Mouse (Mus musculus): ENCODE results near the gene Lcn9. TPM values are rescaled to one million over a fixed set of nuclear protein-coding genes. Genes with fewer than 3 reads are reported as not detected.

Gene Lcn9
- polyA plus RNA-seq, 1 experiment from 2014 or later = not detected

GRCm38 (mm10) chr2:25859891-25860290 lies 36.9 kb downstream of the Lcn9 start:
- WGBS = 65% methylated on average over 3 of the region's 3 CpGs
- Histone ChIP-seq H3K36me3 (ENCODE audit: control insufficient read depth, insufficient read depth) (no peaks in the 10 kb centered on the region), H3K27me3 (ENCODE audit: control insufficient read depth, insufficient read depth, low read length) (peaks cover 30% of the 10 kb centered on the region), H3K4me2 (ENCODE audit: low read depth, low read length) (no peak overlapping the region), H3K9me3 (replicated peaks; ENCODE audit: control insufficient read depth, low read length) (no peaks in the 10 kb centered on the region), H3K9ac (ENCODE audit: low read length) (no peak overlapping the region), H3K27ac (ENCODE audit: low read length) (no peak overlapping the region), H3K4me1 (ENCODE audit: control insufficient read depth, insufficient read depth, low read length) (peaks cover 9% of the 10 kb centered on the region), H3K4me3 (ENCODE audit: low read length) (no peak overlapping the region)
- ATAC-seq (replicated peaks; ENCODE audit: extremely low read depth, insufficient read depth, low FRiP score) = no peak

GRCm38 (mm10) chr2:25862038-25862437 lies 39.1 kb downstream of the Lcn9 start:
- Histone ChIP-seq H3K27ac (ENCODE audit: low read length) (no peak overlapping the region), H3K36me3 (ENCODE audit: control insufficient read depth, insufficient read depth) (no peaks in the 10 kb centered on the region), H3K9ac (ENCODE audit: low read length) (no peak overlapping the region), H3K4me2 (ENCODE audit: low read depth, low read length) (no peak overlapping the region), H3K4me1 (ENCODE audit: control insufficient read depth, insufficient read depth, low read length) (peaks cover 9% of the 10 kb centered on the region), H3K27me3 (ENCODE audit: control insufficient read depth, insufficient read depth, low read length) (peaks cover 45% of the 10 kb centered on the region), H3K9me3 (replicated peaks; ENCODE audit: control insufficient read depth, low read length) (no peaks in the 10 kb centered on the region), H3K4me3 (ENCODE audit: low read length) (no peak overlapping the region)
- 80% methylated on average over 2 of the region's 2 CpGs for WGBS
- no peak for ATAC-seq (replicated peaks; ENCODE audit: extremely low read depth, insufficient read depth, low FRiP score)

- Histone ChIP-seq H3K4me2 (ENCODE audit: low read depth, low read length) (no peak overlapping the region), H3K4me1 (ENCODE audit: control insufficient read depth, insufficient read depth, low read length) (peaks cover 9% of the 10 kb centered on the region), H3K27ac (ENCODE audit: low read length) (no peak overlapping the region), H3K9ac (ENCODE audit: low read length) (no peak overlapping the region), H3K27me3 (ENCODE audit: control insufficient read depth, insufficient read depth, low read length) (peaks cover 45% of the 10 kb centered on the region), H3K36me3 (ENCODE audit: control insufficient read depth, insufficient read depth) (no peaks in the 10 kb centered on the region), H3K4me3 (ENCODE audit: low read length) (no peak overlapping the region), H3K9me3 (replicated peaks; ENCODE audit: control insufficient read depth, low read length) (no peaks in the 10 kb centered on the region)
- no peak for ATAC-seq (replicated peaks; ENCODE audit: extremely low read depth, insufficient read depth, low FRiP score)
- 59% methylated on average over 5 of the region's 5 CpGs for WGBS
Measured at GRCm38 (mm10) chr2:25862696-25863270, 39.8 kb downstream of the Lcn9 start.

GRCm38 (mm10) chr2:25863337-25864131 lies 40.6 kb downstream of the Lcn9 start, which contains the start of gene Kcnt1:
Gene Kcnt1 (plus strand): TSS chr2:25863734.
- H3K9ac ChIP-seq (ENCODE audit: low read length) = no peak within 1 kb of the TSS
- H3K27ac ChIP-seq (ENCODE audit: low read length) = no peak within 1 kb of the TSS
- 1% methylated on average over 48 of the region's 53 CpGs for WGBS
- no peak for ATAC-seq (replicated peaks; ENCODE audit: extremely low read depth, insufficient read depth, low FRiP score)
- H3K4me1 ChIP-seq (ENCODE audit: control insufficient read depth, insufficient read depth, low read length) = peaks cover 9% of the 10 kb centered on the region
- H3K4me2 ChIP-seq (ENCODE audit: low read depth, low read length) = peak within 1 kb of the TSS; percentile 73
- peaks cover 46% of the 10 kb centered on the region for H3K27me3 ChIP-seq (ENCODE audit: control insufficient read depth, insufficient read depth, low read length)
- H3K4me3 ChIP-seq (ENCODE audit: low read length) = peak within 1 kb of the TSS; percentile 47
- no peaks in the 10 kb centered on the region for H3K36me3 ChIP-seq (ENCODE audit: control insufficient read depth, insufficient read depth)
- no peaks in the 10 kb centered on the region for H3K9me3 ChIP-seq (replicated peaks; ENCODE audit: control insufficient read depth, low read length)

- no peak for ATAC-seq (replicated peaks; ENCODE audit: extremely low read depth, insufficient read depth, low FRiP score)
- no peak overlapping the region for H3K9ac ChIP-seq (ENCODE audit: low read length)
- no peak overlapping the region for H3K27ac ChIP-seq (ENCODE audit: low read length)
- H3K4me2 ChIP-seq (ENCODE audit: low read depth, low read length) = peak overlapping the region; percentile 73
- H3K4me1 ChIP-seq (ENCODE audit: control insufficient read depth, insufficient read depth, low read length) = peaks cover 9% of the 10 kb centered on the region
- 5% methylated on average over 18 of the region's 18 CpGs for WGBS
- H3K27me3 ChIP-seq (ENCODE audit: control insufficient read depth, insufficient read depth, low read length) = peaks cover 47% of the 10 kb centered on the region
- no peaks in the 10 kb centered on the region for H3K9me3 ChIP-seq (replicated peaks; ENCODE audit: control insufficient read depth, low read length)
- H3K4me3 ChIP-seq (ENCODE audit: low read length) = peak overlapping the region; percentile 47; the same call in 1 of the 2 replicates
- H3K36me3 ChIP-seq (ENCODE audit: control insufficient read depth, insufficient read depth) = no peaks in the 10 kb centered on the region
Measured at GRCm38 (mm10) chr2:25864230-25864629, 41.3 kb downstream of the Lcn9 start.

- no peak overlapping the region for H3K9ac ChIP-seq (ENCODE audit: low read length)
- H3K4me2 ChIP-seq (ENCODE audit: low read depth, low read length) = no peak overlapping the region
- no peaks in the 10 kb centered on the region for H3K36me3 ChIP-seq (ENCODE audit: control insufficient read depth, insufficient read depth)
- no peak for ATAC-seq (replicated peaks; ENCODE audit: extremely low read depth, insufficient read depth, low FRiP score)
- WGBS = 8% methylated on average over 4 of the region's 4 CpGs
- H3K27me3 ChIP-seq (ENCODE audit: control insufficient read depth, insufficient read depth, low read length) = peaks cover 49% of the 10 kb centered on the region
- no peak overlapping the region for H3K4me3 ChIP-seq (ENCODE audit: low read length)
- H3K27ac ChIP-seq (ENCODE audit: low read length) = no peak overlapping the region
- H3K4me1 ChIP-seq (ENCODE audit: control insufficient read depth, insufficient read depth, low read length) = peaks cover 9% of the 10 kb centered on the region
- H3K9me3 ChIP-seq (replicated peaks; ENCODE audit: control insufficient read depth, low read length) = no peaks in the 10 kb centered on the region
Measured at GRCm38 (mm10) chr2:25865412-25865811, 42.5 kb downstream of the Lcn9 start.

- peaks cover 9% of the 10 kb centered on the region for H3K4me1 ChIP-seq (ENCODE audit: control insufficient read depth, insufficient read depth, low read length)
- no peak overlapping the region for H3K9ac ChIP-seq (ENCODE audit: low read length)
- H3K4me3 ChIP-seq (ENCODE audit: low read length) = no peak overlapping the region
- WGBS = 41% methylated on average over 5 of the region's 5 CpGs
- H3K27me3 ChIP-seq (ENCODE audit: control insufficient read depth, insufficient read depth, low read length) = peaks cover 48% of the 10 kb centered on the region
- no peak overlapping the region for H3K27ac ChIP-seq (ENCODE audit: low read length)
- ATAC-seq (replicated peaks; ENCODE audit: extremely low read depth, insufficient read depth, low FRiP score) = no peak
- H3K36me3 ChIP-seq (ENCODE audit: control insufficient read depth, insufficient read depth) = no peaks in the 10 kb centered on the region
- no peak overlapping the region for H3K4me2 ChIP-seq (ENCODE audit: low read depth, low read length)
- no peaks in the 10 kb centered on the region for H3K9me3 ChIP-seq (replicated peaks; ENCODE audit: control insufficient read depth, low read length)
Measured at GRCm38 (mm10) chr2:25866656-25867055, 43.7 kb downstream of the Lcn9 start.

Other genes with a start within 250 kb of the Lcn9 start
- gene Mamdc4, start 248.3 kb upstream of the Lcn9 start, polyA plus RNA-seq (2015; fragmentation: Nextera tagmentation; extraction: Ambion mirVana) = 2.7 and 19.0 TPM in 2 replicates
- gene Phpt1, start 247.9 kb upstream of the Lcn9 start, polyA plus RNA-seq (2015; fragmentation: Nextera tagmentation; extraction: Ambion mirVana) = 180 and 190 TPM in 2 replicates
- 0.05 and 0.10 TPM in 2 replicates for gene Ajm1, start 241.4 kb upstream of the Lcn9 start, polyA plus RNA-seq (2015; fragmentation: Nextera tagmentation; extraction: Ambion mirVana)
- 42.7 and 48.9 TPM in 2 replicates for gene Rabl6, start 214.6 kb upstream of the Lcn9 start, polyA plus RNA-seq (2015; fragmentation: Nextera tagmentation; extraction: Ambion mirVana)
- 0.07 and 0.11 TPM in 2 replicates for gene Ccdc183, start 205.5 kb upstream of the Lcn9 start, polyA plus RNA-seq (2015; fragmentation: Nextera tagmentation; extraction: Ambion mirVana)
- gene Tmem141, start 201.1 kb upstream of the Lcn9 start, polyA plus RNA-seq (2015; fragmentation: Nextera tagmentation; extraction: Ambion mirVana) = 20.0 and 25.6 TPM in 2 replicates
- 3.6 and 6.3 TPM in 2 replicates for gene Fcna, start 195.1 kb upstream of the Lcn9 start, polyA plus RNA-seq (2015; fragmentation: Nextera tagmentation; extraction: Ambion mirVana)
- not detected in 2 replicates for gene Lcn8, start 170.0 kb upstream of the Lcn9 start, polyA plus RNA-seq (2015; fragmentation: Nextera tagmentation; extraction: Ambion mirVana)
- gene Lcn5, start 165.2 kb upstream of the Lcn9 start, polyA plus RNA-seq (2015; fragmentation: Nextera tagmentation; extraction: Ambion mirVana) = not detected in 2 replicates
- gene Lcn6, start 146.4 kb upstream of the Lcn9 start, polyA plus RNA-seq (2015; fragmentation: Nextera tagmentation; extraction: Ambion mirVana) = not detected in 2 replicates
- not detected in 2 replicates for gene Lcn10, start 140.4 kb upstream of the Lcn9 start, polyA plus RNA-seq (2015; fragmentation: Nextera tagmentation; extraction: Ambion mirVana)
- not detected in 2 replicates for gene Obp2a, start 123.1 kb upstream of the Lcn9 start, polyA plus RNA-seq (2015; fragmentation: Nextera tagmentation; extraction: Ambion mirVana)
- 42.3 and 45.4 TPM in 2 replicates for gene Bmyc, start 116.4 kb upstream of the Lcn9 start, polyA plus RNA-seq (2015; fragmentation: Nextera tagmentation; extraction: Ambion mirVana)
- not detected in 2 replicates for gene Obp2b, start 86.1 kb upstream of the Lcn9 start, polyA plus RNA-seq (2015; fragmentation: Nextera tagmentation; extraction: Ambion mirVana)
- gene Lcn3, start 57.6 kb upstream of the Lcn9 start, polyA plus RNA-seq (2015; fragmentation: Nextera tagmentation; extraction: Ambion mirVana) = not detected in 2 replicates
- not detected in 2 replicates for gene Lcn11, start 46.1 kb upstream of the Lcn9 start, polyA plus RNA-seq (2015; fragmentation: Nextera tagmentation; extraction: Ambion mirVana)
- gene Gm13539, start 40.9 kb upstream of the Lcn9 start, polyA plus RNA-seq (2015; fragmentation: Nextera tagmentation; extraction: Ambion mirVana) = 0.26 TPM in 1 of 2 replicates, not detected in the other
- gene Glt6d1, start 7.3 kb upstream of the Lcn9 start, polyA plus RNA-seq (2015; fragmentation: Nextera tagmentation; extraction: Ambion mirVana) = not detected in 2 replicates
- gene Sohlh1, start 24.1 kb downstream of the Lcn9 start, polyA plus RNA-seq (2015; fragmentation: Nextera tagmentation; extraction: Ambion mirVana) = not detected in 2 replicates
- 0.13 TPM in 1 of 2 replicates, not detected in the other for gene Kcnt1, start 40.6 kb downstream of the Lcn9 start, polyA plus RNA-seq (2015; fragmentation: Nextera tagmentation; extraction: Ambion mirVana)
- gene Camsap1, start 160.1 kb downstream of the Lcn9 start, polyA plus RNA-seq (2015; fragmentation: Nextera tagmentation; extraction: Ambion mirVana) = 6.0 and 8.9 TPM in 2 replicates
- gene Ubac1, start 198.6 kb downstream of the Lcn9 start, polyA plus RNA-seq (2015; fragmentation: Nextera tagmentation; extraction: Ambion mirVana) = 114 and 116 TPM in 2 replicates